Mouse (Mus musculus): ENCODE data around the gene Cdc27.

Gene Cdc27

GRCm38 (mm10) chr11:104550406-104550974 lies at the start of gene Cdc27, which contains the start of gene Myl4:
Gene Cdc27 (minus strand): TSS chr11:104550620.
Gene Myl4 (plus strand): TSS chr11:104550663.
- in situ Hi-C loops (cut with MboI, MseI), result loop anchor here (25.0 kb wide), 1 partner anchor 562 kb away; no protein-coding TSS in a partner anchor

DNA sequence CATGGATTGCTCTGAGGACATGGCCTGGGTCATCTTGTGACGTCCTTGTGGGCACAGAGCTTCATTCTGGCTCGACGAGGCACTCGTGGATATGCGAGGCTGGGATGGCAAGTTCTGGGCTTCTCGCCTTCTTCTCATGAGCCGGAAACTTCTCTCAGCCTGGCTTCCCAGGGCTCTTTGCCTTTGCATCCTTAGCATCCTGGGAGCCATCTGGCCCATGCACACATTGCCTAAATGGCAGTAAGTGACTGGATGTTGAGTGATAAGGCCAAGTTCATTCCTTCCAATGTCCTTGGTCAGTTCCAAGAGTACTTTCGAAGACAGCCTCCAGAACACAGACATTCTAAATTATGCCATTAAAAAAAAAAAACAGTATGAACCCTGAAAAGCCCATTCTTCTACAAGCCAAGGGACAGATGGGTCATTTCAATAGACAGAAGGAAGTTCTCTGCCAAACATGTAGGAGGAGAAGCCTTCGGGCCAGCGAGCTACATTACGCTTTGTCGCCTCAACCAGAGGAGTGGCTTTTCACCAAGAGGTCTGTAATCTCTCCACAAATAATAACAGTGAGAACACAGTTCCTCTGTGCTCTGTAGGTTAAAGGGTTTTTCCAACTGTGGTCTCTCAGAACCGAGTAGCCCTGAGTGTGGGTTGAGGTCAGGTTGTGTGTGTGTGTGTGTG lies 49.0 kb upstream of the Cdc27 start:
- in situ Hi-C loops (cut with MboI, MseI), result no loop called here

- in situ Hi-C loops (cut with MboI, MseI), result no loop called here
Measured at GRCm38 (mm10) chr11:104596365-104596764, 45.9 kb upstream of the Cdc27 start.

DNA sequence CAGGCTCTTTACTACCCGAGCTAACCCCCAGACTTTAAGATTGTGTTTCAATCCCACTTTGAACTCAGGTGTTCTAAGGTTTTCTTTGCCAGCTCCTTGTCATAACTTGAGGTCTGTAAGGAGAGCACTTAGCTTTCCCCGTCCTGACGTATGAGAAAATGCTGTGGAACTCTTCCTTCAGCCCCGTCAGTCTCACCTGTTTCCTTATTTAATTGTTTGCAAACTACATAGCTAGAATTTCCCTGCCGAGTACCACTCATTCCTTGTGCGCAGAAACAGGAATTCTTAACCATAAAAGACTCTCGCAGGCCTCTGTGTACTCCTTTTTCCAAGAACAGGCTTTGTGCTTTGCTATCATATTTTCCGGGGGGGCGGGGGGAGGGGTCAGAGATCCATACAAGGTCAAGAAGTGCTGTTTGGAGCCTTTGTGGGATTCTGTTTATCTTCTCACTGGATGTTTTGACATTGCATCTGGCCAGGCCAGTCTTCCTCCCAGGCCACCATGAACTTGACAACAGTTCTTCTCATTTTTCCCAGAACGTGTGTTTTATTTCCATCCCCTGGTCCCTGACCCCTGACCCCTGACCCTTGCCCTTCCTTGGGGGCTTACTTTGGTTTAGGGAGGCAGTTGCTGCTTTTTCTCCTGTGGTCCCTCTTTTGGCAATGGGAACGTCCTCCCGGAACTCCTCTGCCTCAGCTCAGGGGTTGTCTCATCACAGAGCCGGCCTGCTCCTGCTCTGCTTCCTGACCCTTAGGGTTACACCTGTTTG lies 41.8 kb upstream of the Cdc27 start:
- in situ Hi-C loops (cut with MboI, MseI), result no loop called here

GRCm38 (mm10) chr11:104590148-104590547 lies 39.7 kb upstream of the Cdc27 start:
- in situ Hi-C loops (cut with MboI, MseI), result no loop called here

DNA sequence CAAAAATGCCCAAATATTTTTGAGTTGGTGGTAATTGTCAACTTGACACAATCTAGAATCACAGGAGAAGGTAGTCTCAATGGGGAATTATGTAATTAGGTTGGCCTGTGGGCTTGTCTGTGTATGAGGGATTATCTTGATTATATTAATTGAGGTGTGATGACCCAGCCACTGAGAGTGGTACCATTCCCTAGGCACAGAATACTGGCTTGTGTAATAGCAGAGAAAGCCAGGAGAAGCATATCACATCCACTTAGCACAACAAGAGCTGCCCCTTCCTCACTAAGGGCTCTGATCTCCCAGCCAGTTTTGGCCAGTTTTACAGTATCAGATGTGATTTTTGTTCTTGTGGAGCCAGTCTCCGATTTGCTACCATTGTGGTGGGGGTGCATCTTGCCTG lies 39.1 kb upstream of the Cdc27 start:
- in situ Hi-C loops (cut with MboI, MseI), result no loop called here

- in situ Hi-C loops (cut with MboI, MseI), result no loop called here
Measured at GRCm38 (mm10) chr11:104588513-104588912, 38.1 kb upstream of the Cdc27 start.

DNA sequence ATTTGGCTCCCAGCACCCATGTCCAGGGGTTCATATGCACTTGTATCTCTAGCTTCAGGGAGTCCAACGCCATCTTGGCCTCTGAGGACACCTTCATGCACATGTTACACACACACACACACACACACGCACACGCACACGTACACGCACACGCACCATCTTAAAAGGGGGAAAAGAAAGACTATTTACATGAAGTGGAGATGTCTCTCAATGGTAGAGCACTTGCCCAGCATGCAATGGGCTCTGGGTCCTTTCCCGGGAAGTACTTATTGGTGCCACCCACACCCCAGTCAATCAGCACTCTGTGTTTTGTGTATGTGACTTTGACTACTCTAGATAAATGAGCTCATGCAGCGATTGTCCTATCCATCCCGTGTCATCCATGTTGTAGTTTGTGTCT lies 37.5 kb upstream of the Cdc27 start:
- in situ Hi-C loops (cut with MboI, MseI), result no loop called here

GRCm38 (mm10) chr11:104585495-104585894 lies 35.1 kb upstream of the Cdc27 start:
- in situ Hi-C loops (cut with MboI, MseI), result no loop called here

DNA sequence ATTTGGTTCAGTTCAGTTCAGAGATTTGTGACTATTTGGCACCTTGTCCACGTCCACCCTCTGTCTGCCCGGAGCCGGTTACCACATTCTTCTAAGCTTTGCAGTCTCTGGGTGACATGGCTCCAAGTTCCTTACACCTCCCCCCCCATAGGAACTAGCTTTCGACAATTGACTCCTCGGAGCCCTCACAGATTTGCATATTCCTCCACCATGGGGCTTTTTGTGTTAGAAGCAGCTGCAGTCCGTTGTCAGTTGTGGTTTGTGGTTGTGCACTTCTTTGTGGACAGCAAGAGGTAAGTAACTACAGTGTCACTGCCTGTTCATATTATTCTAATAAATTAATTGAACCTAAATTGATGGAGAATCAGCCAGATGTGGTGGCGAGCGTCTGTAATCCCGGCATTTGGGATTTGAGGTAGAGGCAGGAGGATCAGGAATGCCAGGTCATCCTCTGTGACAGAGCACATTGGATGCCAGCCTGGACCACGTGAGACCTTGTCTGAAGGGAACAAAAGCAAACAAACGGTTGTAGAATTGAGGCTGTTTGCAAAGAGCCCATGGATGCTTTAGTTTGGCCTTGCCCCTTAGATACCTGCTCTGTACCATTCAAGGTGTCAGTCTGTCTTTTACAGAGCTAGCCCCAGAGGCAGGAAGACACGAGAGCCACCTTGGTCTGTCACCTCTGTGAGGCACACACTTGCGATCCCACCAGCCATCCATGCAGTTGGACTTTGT lies 32.4 kb upstream of the Cdc27 start:
- in situ Hi-C loops (cut with MboI, MseI), result no loop called here

DNA sequence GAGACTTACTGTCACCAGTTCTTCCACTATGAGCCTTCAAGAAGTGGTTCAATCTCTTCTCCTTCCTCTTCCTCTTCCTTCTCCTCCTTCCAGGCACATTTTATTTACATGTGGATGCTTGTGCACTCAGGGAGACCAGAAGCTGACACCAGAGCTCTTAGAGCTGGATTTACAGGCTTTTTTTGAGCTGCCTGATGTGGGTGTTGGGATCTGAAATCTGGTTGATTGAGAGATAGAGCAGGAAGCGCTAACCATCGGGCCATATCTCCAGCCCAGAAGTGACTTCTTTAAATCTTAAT lies 31.8 kb upstream of the Cdc27 start:
- in situ Hi-C loops (cut with MboI, MseI), result no loop called here

DNA sequence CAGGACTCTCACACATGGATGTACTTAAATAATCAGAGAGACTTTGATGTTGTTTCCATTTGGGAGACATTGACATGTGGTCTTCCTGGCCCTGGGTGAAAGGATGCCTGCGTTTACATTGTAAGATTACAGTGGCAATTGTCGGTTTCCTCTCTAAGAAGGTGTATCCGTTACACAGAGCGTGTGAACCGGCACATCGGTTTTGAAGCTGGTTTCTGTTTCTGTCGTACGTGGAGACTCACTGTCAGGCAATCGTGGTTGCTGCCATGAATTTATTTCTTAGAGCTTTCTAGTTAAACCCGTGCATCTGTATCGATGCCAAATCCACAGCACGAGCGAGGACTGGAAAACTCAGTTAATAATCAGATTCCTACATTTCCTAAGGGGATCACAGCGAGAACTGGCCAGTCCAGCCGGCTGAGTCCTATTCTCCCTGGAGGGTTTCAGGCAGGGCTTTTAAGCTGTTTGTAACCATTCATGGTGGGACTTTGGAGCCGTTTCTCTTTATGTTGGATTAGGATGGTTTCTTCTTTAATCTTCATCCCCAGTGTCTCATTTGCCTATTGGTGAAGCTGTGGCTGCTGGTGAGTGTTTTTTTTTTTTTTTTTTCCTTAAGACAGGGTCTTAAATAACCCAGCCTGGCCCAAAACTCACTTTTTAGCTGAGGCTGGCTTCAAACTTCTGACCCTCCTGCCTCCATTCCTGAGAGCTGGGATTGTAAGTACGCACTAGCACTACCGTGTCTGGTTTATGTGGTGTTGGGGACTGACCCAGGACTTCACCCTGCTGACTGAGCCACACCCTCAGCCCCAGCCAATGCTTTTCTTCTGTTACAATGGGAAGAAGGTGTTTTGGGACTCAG lies 31.3 kb upstream of the Cdc27 start:
- in situ Hi-C loops (cut with MboI, MseI), result no loop called here

DNA sequence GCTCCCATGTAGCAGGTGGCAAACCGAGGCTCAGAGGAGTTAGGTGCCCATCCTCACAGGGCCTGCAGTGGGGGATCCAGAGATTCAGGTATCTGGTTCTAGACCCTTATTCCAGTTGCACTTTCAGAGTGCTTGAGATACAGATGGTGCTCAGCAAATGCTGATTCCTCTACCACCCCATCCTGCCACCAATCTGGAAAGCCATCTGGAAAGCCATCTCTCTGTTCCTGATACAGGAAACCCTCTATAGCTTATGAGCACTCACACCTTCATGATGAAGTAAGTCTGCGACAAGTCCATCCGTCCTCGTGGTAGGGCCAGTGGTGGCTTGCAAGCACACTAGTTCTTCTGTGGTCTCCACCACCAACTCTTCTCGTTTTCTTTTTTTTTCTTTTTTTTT lies 30.2 kb upstream of the Cdc27 start:
- in situ Hi-C loops (cut with MboI, MseI), result no loop called here

DNA sequence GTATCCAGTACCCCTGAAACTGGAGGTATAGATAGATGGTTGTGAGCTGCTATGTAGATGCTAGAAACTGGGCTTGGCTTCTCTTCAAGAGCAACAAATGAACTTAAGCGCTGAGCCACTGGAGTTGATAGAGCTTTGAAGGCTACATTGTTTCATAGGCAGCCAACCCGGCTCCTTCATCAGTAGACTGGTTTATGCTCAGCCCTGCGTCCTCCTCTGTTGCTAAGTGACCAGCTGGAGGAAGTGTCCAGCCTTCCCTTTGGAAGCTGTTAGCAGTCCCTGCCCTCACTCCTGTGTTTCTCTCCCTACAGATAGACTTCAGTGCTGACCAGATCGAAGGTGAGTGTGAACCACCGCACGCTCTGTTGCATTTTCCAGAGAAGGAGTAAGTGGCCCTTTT lies 29.7 kb upstream of the Cdc27 start:
- in situ Hi-C loops (cut with MboI, MseI), result no loop called here

DNA sequence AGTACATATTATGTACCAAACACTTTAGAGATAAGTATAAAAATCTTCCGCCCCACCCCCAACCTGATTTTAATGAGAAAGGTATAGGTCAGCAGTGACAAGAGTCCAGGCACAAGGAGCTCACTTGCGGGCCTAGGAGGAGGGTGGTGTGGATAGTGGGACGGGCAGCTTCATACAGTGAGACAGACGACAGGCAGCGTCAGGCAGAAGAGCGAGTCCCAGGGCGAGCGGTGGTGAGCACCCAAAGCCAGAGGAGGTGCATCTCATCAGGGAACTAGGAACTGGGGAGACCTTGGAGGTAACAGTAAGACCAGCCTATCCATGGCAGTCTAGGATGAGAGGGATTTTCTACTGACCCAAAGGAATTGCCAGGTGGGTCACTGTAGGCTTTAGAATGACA lies 29.2 kb upstream of the Cdc27 start:
- in situ Hi-C loops (cut with MboI, MseI), result no loop called here

- in situ Hi-C loops (cut with MboI, MseI), result no loop called here
Measured at GRCm38 (mm10) chr11:104579084-104579483, 28.7 kb upstream of the Cdc27 start.

DNA sequence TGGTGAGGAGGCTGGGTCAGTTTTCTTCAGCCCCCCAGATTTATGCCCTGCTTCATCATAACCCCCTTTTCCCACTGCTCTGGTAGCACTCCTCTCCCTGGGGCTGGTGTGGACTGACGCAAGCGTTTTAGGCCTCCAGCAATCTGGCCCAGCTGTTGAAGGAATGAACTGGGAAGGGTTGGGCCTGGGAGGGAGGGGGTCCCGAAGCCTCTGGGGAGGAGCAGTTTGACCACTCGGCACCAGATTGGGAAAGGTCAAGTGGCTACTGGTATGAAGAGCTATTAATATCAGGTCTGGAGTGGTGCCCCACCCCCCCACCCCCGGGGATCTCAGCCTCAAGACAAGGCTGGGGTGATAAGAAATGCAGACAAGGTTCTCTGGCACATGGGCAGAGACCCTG lies 27.7 kb upstream of the Cdc27 start:
- in situ Hi-C loops (cut with MboI, MseI), result no loop called here

DNA sequence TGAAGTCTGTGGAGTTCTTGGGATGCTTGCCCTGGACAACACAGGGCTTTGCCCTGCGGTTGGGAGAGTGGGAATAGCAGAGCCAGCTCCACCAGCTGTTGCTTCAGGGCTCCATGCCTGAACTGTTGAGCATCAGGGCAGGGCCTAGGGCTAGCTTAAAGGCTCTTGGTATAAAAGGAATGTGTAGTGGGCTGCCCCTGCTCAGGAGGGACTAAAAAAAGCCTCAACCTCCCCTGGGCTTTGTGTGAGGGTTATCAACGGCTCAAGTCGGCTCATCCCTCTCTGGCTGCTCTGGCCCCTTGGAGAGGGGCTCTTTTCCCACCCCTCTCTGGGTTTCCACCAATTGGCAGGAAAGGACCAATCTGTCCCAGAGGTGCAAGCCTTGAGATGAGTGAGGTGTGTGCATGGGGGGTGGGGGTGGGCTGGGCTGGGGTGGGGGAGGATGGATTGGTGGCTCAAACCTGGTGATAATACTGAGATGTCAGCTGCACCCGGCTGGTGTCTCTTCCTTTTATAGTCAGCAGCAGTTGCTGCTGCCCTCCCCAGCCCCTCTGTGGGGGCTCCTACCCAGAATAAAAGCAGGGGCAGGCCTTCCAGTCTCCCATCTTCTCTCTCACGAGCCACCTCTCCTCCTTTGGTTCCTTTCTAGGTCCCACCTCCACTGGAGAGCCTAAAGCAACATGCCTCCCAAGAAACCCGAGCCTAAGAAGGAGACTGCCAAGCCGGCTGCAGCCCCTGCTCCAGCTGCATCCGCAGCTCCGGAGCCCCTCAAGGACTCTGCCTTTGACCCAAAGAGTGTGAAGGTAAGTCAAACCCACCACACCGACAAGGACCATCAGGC lies 26.6 kb upstream of the Cdc27 start:
- in situ Hi-C loops (cut with MboI, MseI), result no loop called here

DNA sequence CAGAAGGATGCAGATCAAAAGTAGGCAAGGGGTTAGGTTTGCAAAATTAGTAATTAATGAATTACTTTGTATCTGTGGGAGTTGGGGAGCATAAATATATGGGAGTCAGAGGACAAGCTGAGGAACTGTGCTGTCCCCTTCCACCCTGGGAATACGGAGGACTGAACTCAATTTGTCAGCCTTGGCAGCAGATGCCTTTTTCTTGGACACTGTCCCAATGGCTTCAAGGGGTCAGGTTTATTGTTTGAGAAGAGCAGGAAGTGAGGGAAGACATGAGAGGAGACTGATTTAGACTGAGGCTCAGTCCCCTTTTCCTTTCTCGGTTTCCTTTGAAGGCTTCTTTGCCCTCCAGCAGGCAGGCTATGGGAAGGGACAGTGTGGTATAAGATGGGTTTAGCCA lies 22.1 kb upstream of the Cdc27 start:
- in situ Hi-C loops (cut with MboI, MseI), result loop anchor here (25.0 kb wide), 1 partner anchor 540 kb away; no protein-coding TSS in a partner anchor

- in situ Hi-C loops (cut with MboI, MseI), result loop anchor here (25.0 kb wide), 1 partner anchor 540 kb away; no protein-coding TSS in a partner anchor
Measured at GRCm38 (mm10) chr11:104572091-104572490, 21.7 kb upstream of the Cdc27 start.
